Mouse (Mus musculus): ENCODE measurements around the gene Adh7.
A peak's percentile ranks its signal among the peaks of the same experiment; 100 is the strongest.

The Adh7 gene

DNA sequence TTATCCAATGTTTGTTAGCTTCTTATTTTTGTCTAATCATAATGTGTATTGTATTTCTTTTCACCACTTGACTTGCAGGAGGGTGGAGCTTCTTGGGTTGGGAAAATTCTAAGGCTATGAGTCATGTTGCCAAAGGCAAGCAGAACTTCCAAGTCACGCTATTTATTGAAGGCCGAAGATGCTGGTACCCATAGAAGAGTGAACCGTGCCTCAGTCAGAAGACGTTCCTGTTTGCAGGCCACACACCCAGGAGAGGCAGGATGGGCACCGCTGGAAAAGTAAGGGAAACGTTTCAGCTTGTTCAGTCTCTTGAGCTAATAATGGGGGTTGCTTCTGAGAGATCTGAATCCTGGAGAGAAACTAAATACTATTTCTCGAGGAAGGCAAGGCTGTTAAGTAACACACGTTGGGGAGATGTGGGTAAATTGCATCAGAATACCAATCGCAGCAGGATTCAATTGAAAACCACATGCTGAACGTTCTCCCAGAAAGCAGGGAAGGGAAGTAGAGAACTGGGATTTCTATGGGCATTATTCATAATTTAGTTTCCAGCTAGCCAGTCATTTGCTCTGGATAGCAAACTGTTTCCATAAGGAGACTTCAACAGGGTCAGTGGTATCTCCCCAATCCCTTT lies at the start of gene Adh7:
TSS of gene Adh7 (plus strand) at position 130 of the 634 bp plus-strand sequence.
- no peak for DNase-seq

DNA sequence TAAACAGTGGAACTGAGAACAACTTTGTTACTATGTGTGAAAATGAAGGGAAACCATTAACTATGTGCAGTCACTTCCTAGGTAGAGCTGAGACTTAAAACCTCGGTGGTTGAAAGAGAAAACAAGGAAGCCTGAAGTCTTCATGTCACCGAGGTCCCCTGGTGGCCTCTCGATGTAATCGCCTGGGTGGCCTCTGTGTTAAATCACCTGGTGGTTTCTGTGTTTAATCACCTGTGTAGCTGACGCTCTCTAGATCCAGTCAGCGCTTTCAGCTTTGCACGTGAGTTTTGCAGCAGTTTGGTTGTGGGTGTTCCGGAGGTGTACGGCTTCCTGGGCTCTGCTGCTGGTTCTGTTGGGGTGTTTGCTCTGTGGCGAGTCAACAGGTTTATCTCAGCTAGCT lies 44.3 kb upstream of the Adh7 start:
- no peak for DNase-seq

DNA sequence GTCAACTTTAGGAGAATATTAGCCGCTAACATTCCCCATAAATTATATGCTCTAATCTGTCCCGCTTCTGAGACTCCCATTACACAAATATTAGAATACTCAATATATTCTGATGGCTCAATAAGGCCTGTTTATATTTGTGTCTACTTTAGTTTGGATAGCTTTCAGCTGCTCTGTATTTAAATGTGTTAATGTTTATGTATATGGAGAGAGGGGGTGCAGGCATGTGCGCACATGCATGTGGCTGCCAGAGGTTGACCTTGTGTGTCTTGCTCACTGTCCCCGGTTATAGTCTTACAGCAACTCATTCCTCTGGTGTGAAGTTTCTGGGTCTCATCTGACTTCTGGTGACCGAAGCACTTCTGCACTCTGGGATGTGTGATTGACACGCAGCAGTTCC lies 42.0 kb upstream of the Adh7 start:
- DNase-seq: no peak

DNA sequence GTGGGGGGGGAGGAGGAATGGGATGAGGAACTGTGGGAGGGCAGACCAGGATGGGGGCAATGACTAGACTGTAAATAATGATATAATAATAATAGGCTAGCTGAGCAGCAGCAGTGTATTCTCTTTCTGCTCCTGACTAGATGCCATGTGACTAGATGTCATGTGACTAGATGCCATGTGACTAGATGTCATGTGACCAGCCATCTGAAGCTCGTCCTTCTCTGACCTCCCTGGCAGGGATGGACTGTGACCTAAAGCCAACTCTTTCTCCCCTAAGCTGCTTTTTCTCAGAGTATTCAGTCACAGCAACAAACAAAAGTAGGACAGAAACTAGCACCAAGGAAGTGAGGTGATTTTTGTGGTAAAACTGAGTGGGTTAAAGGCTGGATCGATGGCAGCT lies 35.5 kb upstream of the Adh7 start:
- no peak for DNase-seq

DNA sequence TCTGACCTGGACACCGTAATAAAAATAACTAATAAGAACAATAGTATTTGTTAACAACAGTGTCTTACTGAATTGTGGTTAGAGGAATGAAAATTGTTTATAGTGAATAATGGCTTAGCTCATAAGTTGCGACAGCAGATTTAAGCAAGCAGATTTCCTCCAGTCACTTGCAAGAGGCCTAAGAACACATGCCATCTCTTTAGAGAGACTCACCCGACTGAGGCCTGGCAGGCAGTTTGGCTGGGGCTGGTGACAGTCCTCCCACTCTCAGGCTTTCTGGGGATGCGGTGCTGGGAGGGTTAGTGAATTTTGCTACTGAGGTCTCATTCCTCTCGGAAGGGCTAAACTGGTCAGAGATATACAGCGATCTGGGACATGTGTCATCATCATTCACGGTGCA lies 34.2 kb upstream of the Adh7 start:
- no peak for DNase-seq

DNA sequence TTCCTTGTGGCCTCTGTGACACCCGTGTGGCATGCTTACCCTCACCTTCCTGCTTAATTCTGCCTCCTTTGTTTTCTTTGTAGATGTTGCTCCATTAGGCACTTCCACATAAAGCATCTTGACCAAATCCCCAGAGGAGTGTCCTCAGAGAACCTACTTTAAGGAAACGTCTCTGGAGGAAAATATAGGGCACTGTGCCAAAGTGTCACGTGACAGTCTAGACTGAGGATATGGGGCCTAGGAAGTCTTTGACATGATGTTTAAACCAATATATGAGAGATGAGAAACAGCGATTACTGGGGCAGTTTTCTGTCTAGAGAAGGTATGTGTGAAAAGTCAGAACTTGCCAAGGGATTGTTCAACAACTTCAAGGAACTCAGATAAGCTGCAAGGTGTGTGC lies 32.3 kb upstream of the Adh7 start:
- no peak for DNase-seq

DNA sequence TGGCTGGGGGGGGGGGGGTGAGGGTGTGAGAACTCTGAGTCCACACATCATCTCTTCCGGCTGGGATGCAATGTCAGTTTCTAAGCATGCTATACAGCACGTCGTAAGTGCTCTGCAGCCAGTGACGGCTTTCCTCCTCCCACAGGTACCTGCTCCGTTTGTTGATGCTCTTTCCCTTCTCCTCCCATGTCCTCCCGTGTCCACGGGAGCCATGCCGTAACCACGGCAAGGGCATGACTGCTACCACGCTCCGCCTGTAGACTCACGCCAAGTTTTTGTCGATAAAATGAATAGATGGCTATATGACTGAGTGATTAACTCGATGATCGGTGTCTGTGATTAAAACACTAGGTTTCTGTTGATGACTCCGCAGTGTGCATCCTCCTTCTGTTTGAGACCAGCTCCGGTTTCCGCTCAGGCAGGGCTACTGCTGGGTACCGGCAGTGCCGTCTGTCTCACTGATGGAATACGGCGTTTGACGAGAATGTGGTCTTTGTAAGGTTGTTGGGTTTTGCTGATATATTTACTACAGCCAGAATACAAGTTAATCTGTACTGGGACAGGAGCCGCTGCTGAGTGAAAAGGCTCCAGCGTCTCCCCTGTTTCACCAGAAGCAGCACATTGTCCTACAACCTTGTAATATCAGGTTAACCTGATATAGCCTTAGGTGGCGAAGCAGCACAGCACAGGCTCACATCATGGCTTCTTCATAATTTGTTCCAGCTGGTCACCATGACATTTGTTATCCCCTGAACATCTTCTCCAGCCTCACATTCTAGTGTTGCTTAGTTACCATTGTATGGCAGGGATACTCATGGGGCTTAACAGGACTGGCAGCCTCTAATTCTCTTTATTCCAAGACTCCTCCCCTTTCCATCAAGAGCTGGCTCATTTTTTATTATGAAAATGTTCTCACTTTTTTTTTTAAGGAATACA lies 31.3 kb upstream of the Adh7 start:
- DNase-seq: no peak

DNA sequence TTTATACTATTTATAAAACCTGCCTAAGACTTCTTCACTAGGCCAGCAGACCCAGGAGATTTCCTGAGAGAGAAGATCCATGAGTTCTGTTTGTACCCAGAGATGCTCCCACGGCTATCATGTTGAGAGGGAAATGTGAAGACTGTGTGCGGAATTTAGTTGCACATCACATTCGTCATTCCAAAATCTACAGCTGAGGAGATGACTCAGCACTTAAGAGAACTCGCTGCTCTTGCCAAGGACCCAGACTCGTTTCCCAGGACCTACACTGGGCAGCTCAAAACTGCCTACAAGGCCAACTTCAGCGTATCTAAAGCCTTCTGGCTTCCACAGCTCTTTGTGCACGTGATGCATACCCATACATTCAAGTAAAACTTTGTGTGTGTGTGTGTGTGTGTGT lies 25.3 kb upstream of the Adh7 start:
- DNase-seq: no peak

DNA sequence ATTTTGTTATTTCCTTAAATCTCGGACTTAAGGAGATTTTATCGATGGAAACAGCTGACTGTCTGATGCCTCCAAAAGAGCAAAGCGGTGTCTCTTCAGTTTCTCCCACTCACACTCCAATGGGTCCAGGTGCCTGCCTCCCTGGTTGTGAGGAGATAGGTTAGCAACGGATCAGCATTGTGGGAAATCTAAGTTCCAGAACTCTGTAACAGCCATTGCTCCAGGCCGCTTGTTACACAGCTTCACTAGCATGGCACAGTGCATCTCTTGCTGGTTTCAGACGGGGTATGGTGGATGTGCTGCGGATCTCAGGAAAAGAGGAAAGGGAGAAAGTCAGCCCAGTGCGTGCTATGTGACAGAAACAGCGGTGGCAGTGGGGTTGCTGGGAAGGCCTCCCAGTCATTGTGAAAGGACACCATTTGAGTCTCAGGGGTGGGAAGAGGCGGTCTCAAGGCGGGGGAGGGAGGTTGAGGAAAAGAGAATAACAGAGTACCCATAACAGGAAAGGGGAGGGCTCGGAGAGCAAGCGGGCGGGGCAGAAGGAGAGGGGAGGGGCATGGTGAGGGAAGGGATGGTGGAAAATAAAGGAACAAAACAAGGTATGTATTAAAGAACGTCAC lies 23.8 kb upstream of the Adh7 start, which contains the start of gene 4930579F01Rik:
TSS of gene 4930579F01Rik (minus strand) at position 143 of the 620 bp plus-strand sequence.
- no peak for DNase-seq

DNA sequence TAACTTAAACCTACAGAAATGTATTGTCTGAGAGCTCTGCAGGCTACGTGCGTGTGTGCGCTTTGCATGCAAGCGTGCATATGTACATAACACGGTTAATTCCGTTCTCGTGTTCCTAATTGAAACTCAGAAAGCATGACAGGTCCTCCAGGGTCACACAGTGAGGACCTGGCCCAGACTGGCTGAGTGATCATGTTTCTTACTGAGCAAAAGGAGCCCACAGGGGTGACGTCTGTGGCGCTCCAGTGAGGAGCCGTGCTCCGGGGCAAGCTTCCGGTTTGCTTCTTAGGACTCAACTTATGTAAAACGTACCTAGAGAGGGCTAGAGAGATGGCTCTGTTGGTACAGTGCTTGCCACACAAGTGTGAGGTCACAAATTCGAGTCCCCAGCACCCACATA lies 20.5 kb upstream of the Adh7 start:
- DNase-seq: no peak

DNA sequence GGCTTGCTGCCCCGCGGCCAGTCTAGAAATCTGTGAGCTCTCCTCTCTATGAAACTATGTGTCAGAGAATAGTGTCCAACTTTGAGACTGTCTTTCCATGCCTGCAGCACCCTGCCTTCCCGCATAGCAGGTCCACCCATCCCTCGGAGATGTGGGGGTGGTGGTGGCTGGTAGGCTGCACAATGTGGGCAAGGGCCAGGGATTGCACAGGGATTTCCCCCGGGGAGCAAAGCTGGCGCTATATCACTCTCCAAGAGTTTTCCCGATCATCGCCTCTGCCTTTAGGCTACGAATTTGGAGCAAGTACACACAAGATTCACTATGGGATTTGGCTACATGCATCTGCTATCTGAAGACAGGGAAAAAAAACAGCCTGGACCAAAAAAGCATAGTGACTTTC lies 20.0 kb upstream of the Adh7 start:
- DNase-seq: no peak

DNA sequence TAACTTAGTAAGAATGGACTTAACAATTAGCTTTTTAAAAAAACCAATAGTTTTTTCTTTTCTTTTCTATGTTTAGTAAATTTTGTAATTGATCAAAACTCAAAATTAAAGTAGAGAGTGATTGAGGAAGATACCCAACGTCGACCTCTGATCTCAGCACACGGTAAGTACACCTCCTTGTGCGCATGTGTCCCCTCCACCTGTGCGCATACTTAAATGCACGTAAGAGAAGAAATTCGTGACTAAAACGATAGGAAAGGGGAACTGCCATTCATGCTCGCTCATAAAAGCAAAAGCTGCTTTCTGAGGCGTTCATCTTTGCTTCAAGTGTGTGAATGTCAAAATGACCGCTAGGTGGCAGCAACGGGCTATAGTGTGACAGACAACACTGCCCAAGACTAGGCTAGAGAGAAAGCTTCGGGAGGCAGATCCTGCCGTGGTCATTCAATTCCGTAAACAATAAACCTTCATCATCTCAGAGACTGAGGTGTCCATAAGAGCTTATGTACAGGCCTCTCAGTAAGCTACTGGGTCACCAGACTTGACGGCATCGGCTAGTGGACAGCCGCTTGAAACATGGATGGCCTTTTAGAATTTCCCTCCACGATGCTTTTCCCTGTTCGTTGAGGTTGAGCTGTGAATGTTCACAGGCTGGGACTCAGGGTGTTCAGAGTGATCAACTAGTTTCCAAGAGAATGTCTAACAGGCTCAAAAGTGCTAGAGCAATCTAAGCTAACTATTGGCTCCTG lies 19.4 kb upstream of the Adh7 start:
- peak; percentile 81 to 88 for DNase-seq

DNA sequence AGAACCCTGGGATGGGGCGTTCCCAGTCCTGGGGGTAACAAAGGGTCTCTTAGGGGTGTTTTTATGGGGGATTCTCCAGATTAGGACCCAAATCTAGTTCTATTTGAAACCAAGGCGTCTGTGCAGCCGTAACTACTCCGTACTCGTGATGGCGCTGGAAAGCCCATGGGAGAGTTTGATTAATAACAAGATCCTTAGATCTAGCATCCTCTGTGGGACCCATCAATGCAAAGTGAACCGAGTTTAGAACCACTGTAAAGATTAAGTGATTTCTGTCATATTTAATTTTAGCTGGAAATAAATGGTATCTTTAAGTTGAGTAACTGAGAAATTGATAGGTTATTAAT lies 18.9 kb upstream of the Adh7 start:
- no peak for DNase-seq

DNA sequence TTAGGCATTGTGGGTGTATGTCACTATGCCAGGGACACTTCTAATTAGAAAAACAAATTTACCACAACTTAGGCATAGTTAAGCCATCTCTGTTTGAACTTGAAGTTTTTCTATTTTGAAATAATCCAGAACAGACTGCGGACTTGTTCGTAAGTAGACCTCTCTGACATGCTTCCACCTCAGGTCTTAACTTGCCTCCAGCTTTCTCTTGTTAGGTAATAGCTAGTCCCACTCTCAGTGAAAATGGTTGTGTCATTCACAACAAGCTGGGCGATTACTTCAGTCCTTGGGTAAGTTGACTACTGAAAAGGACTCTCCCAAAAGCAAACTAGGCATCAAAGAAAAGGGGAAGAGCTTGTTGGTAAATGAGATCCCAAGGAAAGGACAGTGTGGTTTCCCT lies 8.7 kb upstream of the Adh7 start:
- DNase-seq: no peak

DNA sequence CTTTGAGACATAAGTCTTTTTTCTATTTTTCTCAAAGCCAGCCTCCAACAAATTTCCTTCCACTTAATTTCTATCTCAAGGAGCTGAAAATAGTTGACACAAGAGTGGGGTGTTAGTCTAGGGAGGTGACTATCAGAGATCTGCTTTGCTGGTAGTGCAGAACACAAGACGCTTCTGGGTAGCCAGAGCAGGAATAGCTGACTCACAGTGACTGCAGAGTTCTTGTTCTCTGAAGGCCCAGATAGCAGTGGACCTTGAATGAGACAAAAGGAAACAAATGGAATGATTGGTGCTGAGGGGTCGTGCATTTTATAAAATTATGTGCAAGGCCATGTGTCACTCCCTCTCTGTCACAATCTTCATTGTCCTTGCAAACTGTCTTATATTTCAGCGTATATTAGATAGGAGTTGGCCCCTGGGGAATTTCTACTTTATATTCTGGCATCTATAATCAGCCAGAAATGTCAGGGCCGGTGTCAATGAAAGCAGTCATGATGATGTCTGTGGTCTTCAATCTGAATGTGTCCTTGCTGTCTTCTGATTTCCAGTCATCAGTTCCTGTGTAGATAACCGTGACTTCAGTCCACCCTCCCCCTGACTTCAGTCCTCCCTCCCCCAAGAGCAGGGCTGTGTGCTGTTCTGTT lies 7.0 kb upstream of the Adh7 start:
- DNase-seq: no peak

DNA sequence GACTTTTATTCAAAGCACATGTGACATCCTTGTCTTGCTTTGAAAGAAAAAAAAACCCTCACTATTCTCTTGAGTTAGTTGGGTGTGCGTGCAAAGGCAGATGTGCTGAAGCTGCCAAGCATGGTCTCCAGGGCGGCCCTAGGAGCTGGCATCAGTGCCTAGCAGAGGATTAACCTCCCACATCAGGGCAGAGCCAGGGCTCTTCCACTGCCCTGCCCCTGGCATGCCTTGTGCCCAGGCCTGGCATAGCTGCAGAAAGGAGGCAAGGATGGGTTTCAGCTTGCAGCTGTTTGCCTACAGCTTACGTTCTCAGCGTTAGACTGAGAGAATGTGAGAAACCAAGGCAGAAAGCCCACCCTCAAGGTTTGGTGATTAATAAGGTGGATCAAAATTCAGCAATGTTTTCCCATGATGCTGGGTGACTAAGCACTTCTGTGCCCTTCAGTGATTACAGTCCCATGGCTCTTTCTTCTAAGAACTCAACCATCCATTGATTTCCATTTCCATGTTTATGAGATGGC lies 5.1 kb upstream of the Adh7 start:
- no peak for DNase-seq

DNA sequence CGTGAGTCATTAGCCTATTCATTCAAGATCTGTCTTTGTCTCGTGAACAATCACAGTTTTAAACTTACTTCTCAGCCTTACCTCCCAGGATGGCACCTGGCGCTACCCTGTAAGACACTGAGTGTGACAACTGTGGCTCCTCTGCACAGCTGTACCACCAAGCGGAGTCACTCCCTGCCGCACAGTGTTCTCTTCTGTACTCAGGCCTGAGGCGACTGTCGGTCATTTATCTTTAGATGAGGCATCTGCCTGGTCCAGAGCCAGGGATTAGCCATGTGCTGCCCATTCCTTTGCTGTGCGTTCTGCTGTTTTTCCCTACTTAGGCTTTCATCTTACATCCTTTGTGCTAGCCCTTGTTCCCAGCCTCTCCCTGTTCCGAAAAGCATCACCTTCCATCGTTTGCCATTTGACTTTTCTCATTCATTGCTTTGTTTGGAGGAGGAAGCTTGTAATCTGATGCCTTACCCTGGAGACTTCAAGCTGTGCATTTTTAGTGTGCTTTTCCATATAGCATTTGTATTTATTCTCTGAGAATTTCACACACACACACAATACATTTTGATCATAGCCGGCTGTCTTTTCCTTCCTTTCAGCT lies 2.1 kb upstream of the Adh7 start:
- no peak for DNase-seq

DNA sequence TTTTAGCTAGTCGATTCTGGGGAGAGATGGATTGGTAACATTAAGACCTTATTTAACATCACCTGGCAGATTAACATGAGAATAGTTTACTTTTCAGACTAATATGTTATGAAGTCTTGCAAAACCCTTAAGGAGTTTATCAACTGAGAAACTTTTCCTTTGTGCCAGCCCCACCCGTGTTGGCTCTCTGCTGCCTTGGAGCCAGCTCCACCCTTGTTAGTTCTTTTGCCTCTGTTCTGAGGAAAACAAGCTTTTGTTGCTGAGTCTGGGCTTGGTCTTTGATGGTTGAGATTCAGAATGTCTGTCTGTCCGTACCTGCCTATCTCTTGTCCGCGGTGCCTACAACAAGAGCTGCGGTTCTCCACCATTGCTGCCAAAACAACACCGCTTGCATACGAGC lies 1.5 kb upstream of the Adh7 start:
- DNase-seq: no peak

DNA sequence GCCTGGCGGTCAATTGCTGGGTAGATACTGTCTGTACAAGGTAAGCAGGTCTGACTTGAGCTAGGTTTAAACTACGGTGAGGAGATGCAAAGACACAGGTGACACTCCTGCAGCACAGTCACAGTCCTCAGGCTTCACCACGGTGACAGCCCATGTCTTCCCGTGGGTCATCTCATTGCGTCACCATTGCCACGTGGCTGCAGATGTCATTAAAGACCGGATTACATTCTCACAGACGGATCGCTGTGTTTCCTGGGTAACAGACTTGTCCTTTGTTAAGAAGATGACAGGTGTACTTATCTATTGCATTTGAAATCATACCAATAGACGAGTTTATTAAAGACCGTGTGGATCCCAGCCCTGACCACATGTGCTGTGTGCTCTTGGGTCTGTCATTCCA lies 3.6 kb downstream of the Adh7 start:
- no peak for DNase-seq

DNA sequence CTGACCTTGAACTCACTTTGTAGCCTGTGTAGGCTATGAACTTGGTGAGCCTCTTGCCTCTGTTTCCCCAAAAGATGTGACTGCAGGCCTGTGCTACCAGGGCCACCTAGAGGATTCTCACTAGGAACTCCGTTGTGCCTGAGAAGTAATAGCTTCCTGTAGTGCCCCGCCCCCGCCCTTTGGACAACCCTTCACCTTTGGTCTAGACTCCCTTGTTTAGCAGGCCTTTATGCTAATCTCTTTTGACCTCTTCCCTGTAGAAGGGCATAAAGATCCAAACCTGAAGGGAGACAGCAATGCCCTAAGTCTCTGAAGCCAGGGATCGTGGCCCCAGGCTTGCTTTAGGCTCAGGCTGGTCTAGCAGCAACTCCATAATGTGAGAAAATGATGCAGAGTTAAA lies 5.0 kb downstream of the Adh7 start:
- no peak for DNase-seq

DNA sequence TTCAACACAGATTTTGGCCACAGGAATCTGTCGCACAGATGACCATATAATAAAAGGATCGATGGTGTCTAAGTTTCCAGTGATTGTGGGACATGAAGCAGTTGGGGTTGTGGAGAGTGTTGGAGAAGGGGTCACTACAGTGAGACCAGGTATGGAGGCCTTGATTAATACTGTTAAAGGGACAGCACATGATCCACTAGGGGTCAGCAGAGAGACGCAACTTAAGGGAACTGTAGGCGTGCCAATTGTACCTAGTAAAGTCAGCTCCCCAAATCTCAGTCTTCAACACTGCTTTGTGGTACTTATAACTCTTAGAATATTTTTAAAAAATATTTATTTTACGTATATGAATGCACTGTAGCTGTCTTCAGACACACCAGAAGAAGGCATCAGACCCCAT lies 5.4 kb downstream of the Adh7 start:
- DNase-seq: peak; percentile 48 to 51

DNA sequence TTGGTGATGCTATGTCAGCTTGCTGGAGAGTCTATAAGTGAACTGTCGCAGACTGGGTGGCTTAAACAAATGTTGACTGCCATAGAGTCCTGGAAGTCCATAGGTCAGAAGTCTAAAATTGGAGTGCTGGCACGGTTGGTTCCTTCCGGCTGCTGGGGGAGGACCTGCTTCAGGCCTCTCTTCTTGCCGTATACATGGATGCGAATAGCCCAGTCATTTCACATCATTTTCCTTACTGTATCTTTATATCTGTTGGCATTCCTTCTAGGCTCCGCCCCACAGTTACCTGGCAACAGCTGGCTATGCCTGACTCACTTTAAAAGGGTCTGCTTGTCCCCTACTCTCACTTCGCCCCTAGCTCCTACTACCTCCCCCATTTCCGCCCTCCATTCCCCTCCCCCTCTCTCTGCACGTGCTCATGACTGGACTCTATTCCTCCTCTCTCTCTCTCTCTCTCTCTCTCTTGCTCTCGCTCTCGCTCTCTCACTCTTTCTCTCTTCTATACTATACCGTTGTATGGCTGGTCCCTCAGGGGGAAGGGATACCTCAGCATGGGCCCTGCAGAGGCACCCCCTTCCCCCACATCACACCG lies 6.9 kb downstream of the Adh7 start:
- no peak for DNase-seq
